Mouse (Mus musculus) cortical plate, adult 2 months (tissue): ENCODE data around the gene Hspbap1.

Source experiments
- CTCF ChIP-seq: fragments of 200-500 bp; IDR thresholded peaks from 2 replicates; pipeline ENCODE4 v1.5.1; 2011; ENCODE audit warnings: mild to moderate bottlenecking, control low read depth, low read length; ENCODE audit not compliant: insufficient read depth; ENCODE audit errors: extremely low read depth
- POLR2A ChIP-seq: fragments of 200-500 bp; IDR thresholded peaks from 2 replicates; pipeline ENCODE4 v1.6.1; 2011; ENCODE audit warnings: mild to moderate bottlenecking, low read length, control low read depth; ENCODE audit not compliant: insufficient read depth; ENCODE audit errors: extremely low read depth

- TF ChIP-seq CTCF (no peak), POLR2A (no peak)
Measured at GRCm38 (mm10) chr16:35726601-35727000, 43.6 kb upstream of the Hspbap1 start.
